Mouse (Mus musculus): ENCODE results near the gene Casp3. TPM values are rescaled to one million over a fixed set of nuclear protein-coding genes. Genes with fewer than 3 reads are reported as not detected.
A peak's percentile ranks its signal among the peaks of the same experiment; 100 is the strongest.

The Casp3 gene
- polyA plus RNA-seq, 1 experiment from 2014 or later, result 20.7 TPM

DNA sequence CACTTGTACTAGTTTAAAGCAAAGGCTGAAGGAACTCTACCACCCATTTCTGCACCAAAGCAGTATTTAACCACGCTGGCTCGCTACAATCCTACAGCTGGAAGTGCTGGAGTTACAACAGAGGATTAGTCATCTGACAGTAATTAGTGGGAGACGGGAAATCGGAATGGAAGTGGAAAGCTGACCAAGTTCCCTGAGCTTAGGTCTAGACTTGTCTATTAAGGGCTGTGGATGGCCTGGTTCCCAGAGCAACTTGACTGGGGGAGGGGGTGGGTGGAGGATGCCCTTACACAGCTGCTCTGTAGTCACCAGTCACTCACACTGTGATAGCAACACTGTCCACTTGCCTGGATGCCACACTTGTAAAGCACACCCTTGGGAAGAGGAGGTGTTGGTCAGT is 3.7 kb upstream of the Casp3 start:
- Histone ChIP-seq H3K27ac (ENCODE audit: low read depth) (no peak overlapping the region), H3K4me1 (ENCODE audit: insufficient read depth) (peaks cover 12% of the 10 kb centered on the region)
- 82% methylated on average over 4 of the region's 4 CpGs for whole genome bisulfite sequencing (ENCODE audit: insufficient replicate concordance)

GRCm38 (mm10) chr8:46615936-46616335 is 1.2 kb upstream of the Casp3 start:
- Histone ChIP-seq H3K4me1 (ENCODE audit: insufficient read depth) (peaks cover 19% of the 10 kb centered on the region), H3K4me2 (ENCODE audit: low read depth, low read length) (peak overlapping the region; percentile 87), H3K9ac (replicated peaks) (peak overlapping the region; percentile 68), H3K36me3 (replicated peaks; ENCODE audit: insufficient read depth, low read length) (peaks cover 3% of the 10 kb centered on the region), H3K27me3 (ENCODE audit: insufficient read depth, low read length) (no peaks in the 10 kb centered on the region), H3K4me3 (ENCODE audit: low read depth, low read length) (peak overlapping the region; percentile 86), H3K9me3 (ENCODE audit: low read length) (no peaks in the 10 kb centered on the region), H3K27ac (ENCODE audit: low read depth) (peak overlapping the region; percentile 89)
- WGBS (ENCODE audit: insufficient replicate concordance), result 47% methylated on average over 8 of the region's 8 CpGs
- ATAC-seq (no peak), DNase-seq (no peak)
- TF ChIP-seq CTCF (IDR thresholded peaks at IDR 0.05; ENCODE audit: low read depth) (no peak), EP300 (IDR thresholded peaks at IDR 0.05; ENCODE audit: low read depth) (peak; percentile 69)

More for the DNA sequence above, 3.7 kb upstream of the Casp3 start:
- H3K27me3 ChIP-seq (ENCODE audit: insufficient read depth, low read length), result no peaks in the 10 kb centered on the region
- TF ChIP-seq EP300 (IDR thresholded peaks at IDR 0.05; ENCODE audit: low read depth) (no peak), CTCF (IDR thresholded peaks at IDR 0.05; ENCODE audit: low read depth) (no peak)
- DNase-seq (no peak), ATAC-seq (no peak)
- H3K4me3 ChIP-seq (ENCODE audit: low read depth, low read length), result no peak overlapping the region
- peaks cover 3% of the 10 kb centered on the region for H3K36me3 ChIP-seq (replicated peaks; ENCODE audit: insufficient read depth, low read length)
- H3K4me2 ChIP-seq (ENCODE audit: low read depth, low read length), result no peak overlapping the region
- H3K9ac ChIP-seq (replicated peaks), result no peak overlapping the region
- no peaks in the 10 kb centered on the region for H3K9me3 ChIP-seq (ENCODE audit: low read length)

DNA sequence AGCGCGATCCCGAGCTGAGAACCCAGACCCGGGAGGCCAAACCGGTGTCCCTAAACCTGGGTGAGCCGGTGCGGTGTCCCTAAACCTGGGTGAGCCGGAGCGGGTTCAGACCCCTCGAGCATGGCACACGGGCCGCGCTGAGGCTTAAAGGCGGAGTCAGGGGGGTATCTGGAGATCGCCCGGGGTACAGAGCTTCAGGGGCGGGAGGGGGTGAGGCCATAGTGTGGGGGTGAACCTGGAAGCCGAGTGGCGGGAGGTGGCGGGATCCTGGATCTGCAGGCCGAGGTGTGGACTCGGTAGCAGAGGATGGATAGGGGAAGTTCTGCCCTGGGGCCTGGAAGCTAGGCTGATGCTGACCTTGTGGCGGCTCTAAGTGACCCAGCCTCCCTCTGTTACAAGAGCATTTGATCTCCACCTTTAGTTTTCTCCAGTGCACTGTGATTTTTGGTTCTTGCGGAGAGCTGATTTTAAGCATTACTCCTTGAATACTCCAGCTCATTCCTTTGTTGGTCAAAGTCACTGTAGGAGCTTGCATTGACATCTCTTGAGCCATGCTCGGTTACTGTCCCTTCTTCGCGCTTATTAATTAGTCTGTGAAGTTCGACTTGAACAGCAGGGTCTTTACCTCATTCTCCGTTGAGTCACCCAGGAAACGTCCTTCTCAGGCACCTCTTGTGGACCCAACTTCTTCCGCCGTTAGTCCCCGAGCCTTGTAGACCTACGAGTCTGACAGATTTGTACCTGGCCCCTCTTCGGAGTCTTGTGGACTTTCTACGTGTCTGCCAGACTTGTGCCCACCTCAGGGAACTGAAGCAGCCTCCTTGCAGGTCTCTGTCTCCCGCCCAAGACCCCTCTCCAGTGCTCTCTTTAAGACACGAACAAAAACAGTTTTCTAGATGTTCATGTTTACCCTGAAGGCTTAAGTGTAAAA is 864 bp downstream of the Casp3 start:
- Histone ChIP-seq H3K27ac (ENCODE audit: low read depth) (peak overlapping the region; percentile 89), H3K9me3 (ENCODE audit: low read length) (no peaks in the 10 kb centered on the region), H3K27me3 (ENCODE audit: insufficient read depth, low read length) (no peaks in the 10 kb centered on the region), H3K4me2 (ENCODE audit: low read depth, low read length) (peak overlapping the region; percentile 87), H3K4me1 (ENCODE audit: insufficient read depth) (peaks cover 19% of the 10 kb centered on the region), H3K36me3 (replicated peaks; ENCODE audit: insufficient read depth, low read length) (no peaks in the 10 kb centered on the region), H3K4me3 (ENCODE audit: low read depth, low read length) (peak overlapping the region; percentile 86), H3K9ac (replicated peaks) (peak overlapping the region; percentile 81)
- DNase-seq (no peak), ATAC-seq (peak; percentile 37)
- WGBS (ENCODE audit: insufficient replicate concordance), result under 1% methylated on average over 38 of the region's 38 CpGs
- no peak for TF ChIP-seq CTCF (IDR thresholded peaks at IDR 0.05; ENCODE audit: low read depth)
- no peak for TF ChIP-seq EP300 (IDR thresholded peaks at IDR 0.05; ENCODE audit: low read depth)

GRCm38 (mm10) chr8:46618639-46619320 is 1.7 kb downstream of the Casp3 start:
- Histone ChIP-seq H3K4me1 (ENCODE audit: insufficient read depth) (peaks cover 19% of the 10 kb centered on the region), H3K27me3 (ENCODE audit: insufficient read depth, low read length) (no peaks in the 10 kb centered on the region), H3K27ac (ENCODE audit: low read depth) (peak overlapping the region; percentile 89; the same call in 1 of the 2 replicates), H3K4me2 (ENCODE audit: low read depth, low read length) (peak overlapping the region; percentile 87), H3K9me3 (ENCODE audit: low read length) (no peaks in the 10 kb centered on the region), H3K4me3 (ENCODE audit: low read depth, low read length) (peak overlapping the region; percentile 86), H3K9ac (replicated peaks) (peak overlapping the region; percentile 81), H3K36me3 (replicated peaks; ENCODE audit: insufficient read depth, low read length) (no peaks in the 10 kb centered on the region)
- ATAC-seq (no peak), DNase-seq (no peak)
- TF ChIP-seq CTCF (IDR thresholded peaks at IDR 0.05; ENCODE audit: low read depth) (no peak), EP300 (IDR thresholded peaks at IDR 0.05; ENCODE audit: low read depth) (no peak)
- WGBS (ENCODE audit: insufficient replicate concordance), result 10% methylated on average over 10 of the region's 10 CpGs

- 85% methylated on average over 9 of the region's 9 CpGs for WGBS (ENCODE audit: insufficient replicate concordance)
- DNase-seq, result no peak
Measured at GRCm38 (mm10) chr8:46622446-46623270, 5.6 kb downstream of the Casp3 start.

More at GRCm38 (mm10) chr8:46622446-46623270, 5.6 kb downstream of the Casp3 start:
- Histone ChIP-seq H3K4me2 (ENCODE audit: low read depth, low read length) (no peak overlapping the region), H3K9me3 (ENCODE audit: low read length) (no peaks in the 10 kb centered on the region), H3K4me1 (ENCODE audit: insufficient read depth) (peaks cover 26% of the 10 kb centered on the region), H3K36me3 (replicated peaks; ENCODE audit: insufficient read depth, low read length) (no peaks in the 10 kb centered on the region), H3K9ac (replicated peaks) (no peak overlapping the region), H3K4me3 (ENCODE audit: low read depth, low read length) (no peak overlapping the region), H3K27me3 (ENCODE audit: insufficient read depth, low read length) (no peaks in the 10 kb centered on the region), H3K27ac (ENCODE audit: low read depth) (no peak overlapping the region)
- no peak for ATAC-seq
- TF ChIP-seq CTCF (IDR thresholded peaks at IDR 0.05; ENCODE audit: low read depth) (no peak), EP300 (IDR thresholded peaks at IDR 0.05; ENCODE audit: low read depth) (no peak)
